In the genomic region with DNA sequence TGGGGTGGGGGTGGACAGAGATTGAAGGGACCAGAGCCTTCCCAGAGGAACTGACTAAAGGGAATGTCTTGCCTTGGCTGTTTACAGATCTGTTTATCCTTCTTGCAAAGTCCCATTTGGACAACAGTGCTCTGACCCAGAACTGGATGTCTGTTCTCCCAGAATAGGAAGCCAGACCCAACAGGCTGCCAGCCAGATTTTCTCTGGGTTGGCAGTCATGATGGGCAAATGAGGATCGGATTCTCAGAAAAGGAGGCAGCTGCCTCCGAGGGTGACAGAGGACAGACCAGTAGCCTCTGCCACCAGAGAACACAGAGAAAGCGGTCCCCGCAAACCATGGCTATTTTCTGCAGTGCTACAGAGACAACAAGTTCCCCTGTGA, we compare ENCODE assay signal across 8 mouse cellular contexts. TPM values are rescaled to one million over a fixed set of nuclear protein-coding genes. Genes with fewer than 3 reads are reported as not detected.
DNase-seq lines count a peak whose midpoint lies in the region; ATAC-seq lines count a peak whose summit lies in the region.

No protein-coding gene starts in this region.

- 4% methylated on average over 4 of the region's 4 CpGs for WGBS in forebrain, embryonic 11.5 days
- 1% methylated on average over 4 of the region's 4 CpGs for WGBS in hindbrain, embryonic 11.5 days
- 29% methylated on average over 4 of the region's 4 CpGs for WGBS in liver, embryonic 12.5 days (ENCODE audit: insufficient replicate concordance)

- H3K4me1 ChIP-seq in forebrain, embryonic 11.5 days (replicated peaks; ENCODE audit: control insufficient read depth, insufficient read depth, low read length): peaks cover 26% of the 10 kb centered on the region
- peaks cover 12% of the 10 kb centered on the region for H3K4me1 ChIP-seq in hindbrain, embryonic 11.5 days (replicated peaks; ENCODE audit: control insufficient read depth, insufficient read depth, low read length)
- peaks cover 48% of the 10 kb centered on the region for H3K4me1 ChIP-seq in liver, embryonic 12.5 days

- no peaks in the 10 kb centered on the region for H3K36me3 ChIP-seq in forebrain, embryonic 11.5 days (ENCODE audit: control insufficient read depth, insufficient read depth, low read length)
- no peaks in the 10 kb centered on the region for H3K36me3 ChIP-seq in hindbrain, embryonic 11.5 days (ENCODE audit: control insufficient read depth, insufficient read depth, low read length)
- no peaks in the 10 kb centered on the region for H3K36me3 ChIP-seq in liver, embryonic 12.5 days

- no peak; the same call in 1 of the 2 replicates for ATAC-seq in forebrain, embryonic 11.5 days (replicated peaks; ENCODE audit: low FRiP score)
- no peak for ATAC-seq in hindbrain, embryonic 11.5 days (ENCODE audit: low FRiP score)
- no peak for ATAC-seq in liver, embryonic 12.5 days

- peak overlapping the region; percentile 80 for H3K27ac ChIP-seq in forebrain, embryonic 11.5 days (ENCODE audit: low read depth, low read length)
- H3K27ac ChIP-seq in hindbrain, embryonic 11.5 days (ENCODE audit: low read depth, low read length): peak overlapping the region; percentile 75
- peak overlapping the region; percentile 59 for H3K27ac ChIP-seq in liver, embryonic 12.5 days

- peak overlapping the region; percentile 65 for H3K9ac ChIP-seq in forebrain, embryonic 11.5 days (ENCODE audit: low read length)
- H3K9ac ChIP-seq in hindbrain, embryonic 11.5 days (ENCODE audit: low read depth, low read length): peak overlapping the region; percentile 68
- H3K9ac ChIP-seq in liver, embryonic 12.5 days: peak overlapping the region; percentile 52

- H3K4me3 ChIP-seq in forebrain, embryonic 11.5 days (ENCODE audit: low read depth, low read length): peak overlapping the region; percentile 38
- H3K4me3 ChIP-seq in hindbrain, embryonic 11.5 days (ENCODE audit: low read depth, low read length): peak overlapping the region; percentile 43
- peak overlapping the region; percentile 47 for H3K4me3 ChIP-seq in liver, embryonic 12.5 days

- no peaks in the 10 kb centered on the region for H3K27me3 ChIP-seq in forebrain, embryonic 11.5 days (ENCODE audit: control insufficient read depth, insufficient read depth, low read length)
- no peaks in the 10 kb centered on the region for H3K27me3 ChIP-seq in hindbrain, embryonic 11.5 days (ENCODE audit: control insufficient read depth, insufficient read depth, low read length)
- peaks cover 11% of the 10 kb centered on the region; the same call in 1 of the 2 replicates for H3K27me3 ChIP-seq in liver, embryonic 12.5 days (replicated peaks)

- no peaks in the 10 kb centered on the region for H3K9me3 ChIP-seq in forebrain, embryonic 11.5 days (ENCODE audit: control insufficient read depth, low read length)
- no peaks in the 10 kb centered on the region for H3K9me3 ChIP-seq in hindbrain, embryonic 11.5 days (ENCODE audit: control insufficient read depth, low read length)
- H3K9me3 ChIP-seq in liver, embryonic 12.5 days (replicated peaks): no peaks in the 10 kb centered on the region

- DNase-seq in heart, adult 18-20 months: peak; percentile 84
- DNase-seq in heart, adult 8-10 months (ENCODE audit: low spot score): no peak
- peak; percentile 68 for DNase-seq in Muller cell, postnatal 12 days (ENCODE audit: inconsistent ontology term)
- DNase-seq in forebrain, embryonic 11.5 days (ENCODE audit: low spot score): no peak
- no peak for DNase-seq in hindbrain, embryonic 11.5 days (ENCODE audit: low spot score)
- peak; percentile 72 to 74 for DNase-seq in right cerebral cortex, postnatal 10 days (ENCODE audit: low spot score in 2 of 2)
- DNase-seq in thymus, postnatal 36 days: no peak

- peak overlapping the region; percentile 63 for H3K4me2 ChIP-seq in forebrain, embryonic 11.5 days (ENCODE audit: low read depth, low read length, severe bottlenecking)
- peak overlapping the region; percentile 56 for H3K4me2 ChIP-seq in hindbrain, embryonic 11.5 days (replicated peaks; ENCODE audit: low read depth, low read length)
- peak overlapping the region; percentile 64 for H3K4me2 ChIP-seq in liver, embryonic 12.5 days

RNA-seq across cellular contexts. Expression of gene Sparc, which starts 3.7 kb away (rescaled TPM):
- total RNA-seq in heart, adult 18-20 months (2021): 100 to 1,000 TPM; 264 to 308 TPM
- 100 to 1,000 TPM; 202 to 357 (median 299) TPM for total RNA-seq in heart, adult 8-10 months (2022)
- 348 and 407 TPM in 2 replicates for polyA plus RNA-seq in forebrain, embryonic 11.5 days (2014; fragmentation: Nextera tagmentation; extraction: Ambion mirVana)
- 528 and 573 TPM in 2 replicates for polyA plus RNA-seq in hindbrain, embryonic 11.5 days (2014; fragmentation: Nextera tagmentation; extraction: Ambion mirVana)
- 167 and 173 TPM in 2 replicates for polyA plus RNA-seq in liver, embryonic 12.5 days (2016; fragmentation: Nextera tagmentation; extraction: Ambion mirVana)

RNA-seq across cellular contexts. Expression of gene Atox1, which starts 41.8 kb away (rescaled TPM):
- total RNA-seq in heart, adult 18-20 months (2021): 100 to 1,000 TPM in 1 of 2 experiments, 10 to 100 TPM in 1; 98.7 to 104 TPM
- 100 to 1,000 TPM in 3 of 4 experiments, 10 to 100 TPM in 1; 94.6 to 115 (median 104) TPM for total RNA-seq in heart, adult 8-10 months (2022)
- 209 and 211 TPM in 2 replicates for polyA plus RNA-seq in forebrain, embryonic 11.5 days (2014; fragmentation: Nextera tagmentation; extraction: Ambion mirVana)
- 248 and 262 TPM in 2 replicates for polyA plus RNA-seq in hindbrain, embryonic 11.5 days (2014; fragmentation: Nextera tagmentation; extraction: Ambion mirVana)
- 203 and 210 TPM in 2 replicates for polyA plus RNA-seq in liver, embryonic 12.5 days (2016; fragmentation: Nextera tagmentation; extraction: Ambion mirVana)

RNA-seq across cellular contexts. Expression of gene G3bp1, which starts 50.2 kb away (rescaled TPM):
- 10 to 100 TPM; 40.5 to 41.3 TPM for total RNA-seq in heart, adult 18-20 months (2021)
- total RNA-seq in heart, adult 8-10 months (2022): 10 to 100 TPM; 39.4 to 45.2 (median 42.4) TPM
- polyA plus RNA-seq in forebrain, embryonic 11.5 days (2014; fragmentation: Nextera tagmentation; extraction: Ambion mirVana): 267 and 273 TPM in 2 replicates
- 199 and 220 TPM in 2 replicates for polyA plus RNA-seq in hindbrain, embryonic 11.5 days (2014; fragmentation: Nextera tagmentation; extraction: Ambion mirVana)
- 136 TPM in 2 replicates for polyA plus RNA-seq in liver, embryonic 12.5 days (2016; fragmentation: Nextera tagmentation; extraction: Ambion mirVana)

Comparison
In these comparisons a context has a peak if more than half of its experiments do, and no peak if none do; other contexts are left out.
1. DNase-seq: peak in heart, adult 18-20 months (2 of 2), Muller cell, postnatal 12 days (single experiment) and right cerebral cortex, postnatal 10 days (2 of 2); none in heart, adult 8-10 months (single experiment), forebrain, embryonic 11.5 days (single experiment), hindbrain, embryonic 11.5 days (single experiment) and thymus, postnatal 36 days (0 of 2).
2. Peak in every context shown above with its lines, with median percentiles within 50 percentile points of each other: H3K27ac ChIP-seq, H3K4me2 ChIP-seq, H3K4me3 ChIP-seq and H3K9ac ChIP-seq.